Mouse (Mus musculus) midbrain, embryonic 16.5 days (tissue): Measurements from ENCODE around the gene Olfr1513. TPM values are rescaled to one million over a fixed set of nuclear protein-coding genes. Genes with fewer than 3 reads are reported as not detected.

Experiments used
- polyA plus RNA-seq: library from polyadenylated mRNA; unstranded; fragments of >200 nt; fragmentation: Nextera tagmentation; extraction: Ambion mirVana; gene quantifications from 2 replicates; pipeline ENCODE4 v1.2.1, GENCODE M21; 2015

Gene Olfr1513
- polyA plus RNA-seq, 1 experiment from 2014 or later = not detected

Other genes with a start within 250 kb of the Olfr1513 start
- gene Rpgrip1, start 245.7 kb downstream of the Olfr1513 start, polyA plus RNA-seq = 45.9 and 46.5 TPM in 2 replicates
- gene Supt16, start 159.0 kb downstream of the Olfr1513 start, polyA plus RNA-seq = 38.0 and 46.6 TPM in 2 replicates
- 43.1 and 45.5 TPM in 2 replicates for gene Chd8, start 98.6 kb downstream of the Olfr1513 start, polyA plus RNA-seq
- 51.8 and 55.6 TPM in 2 replicates for gene Tox4, start 77.3 kb downstream of the Olfr1513 start, polyA plus RNA-seq
- gene Rab2b, start 76.9 kb downstream of the Olfr1513 start, polyA plus RNA-seq = 62.5 and 65.9 TPM in 2 replicates
- 46.9 and 48.1 TPM in 2 replicates for gene Mettl3, start 51.3 kb downstream of the Olfr1513 start, polyA plus RNA-seq
- 47.5 and 49.0 TPM in 2 replicates for gene Sall2, start 27.6 kb downstream of the Olfr1513 start, polyA plus RNA-seq
- 0.11 TPM in 1 of 2 replicates, not detected in the other for gene Olfr1512, start 22.8 kb upstream of the Olfr1513 start, polyA plus RNA-seq
- 0.16 and 0.51 TPM in 2 replicates for gene Olfr1511, start 41.0 kb upstream of the Olfr1513 start, polyA plus RNA-seq
- gene Olfr1510, start 58.0 kb upstream of the Olfr1513 start, polyA plus RNA-seq = not detected in 2 replicates
- gene Olfr1509, start 86.6 kb upstream of the Olfr1513 start, polyA plus RNA-seq = not detected in 2 replicates
- gene Olfr1508, start 111.1 kb upstream of the Olfr1513 start, polyA plus RNA-seq = not detected in 2 replicates
- gene Olfr1507, start 139.3 kb upstream of the Olfr1513 start, polyA plus RNA-seq = 0.11 TPM in 1 of 2 replicates, not detected in the other